Mouse (Mus musculus): ENCODE measurements around the gene Med12l.
A peak's percentile ranks its signal among the peaks of the same experiment; 100 is the strongest.
"Not testable (repeated sequence)": the region's sequence is repeated elsewhere in the genome, so short reads cannot be mapped to it uniquely, and the experiment has no call there.

The Med12l gene

DNA sequence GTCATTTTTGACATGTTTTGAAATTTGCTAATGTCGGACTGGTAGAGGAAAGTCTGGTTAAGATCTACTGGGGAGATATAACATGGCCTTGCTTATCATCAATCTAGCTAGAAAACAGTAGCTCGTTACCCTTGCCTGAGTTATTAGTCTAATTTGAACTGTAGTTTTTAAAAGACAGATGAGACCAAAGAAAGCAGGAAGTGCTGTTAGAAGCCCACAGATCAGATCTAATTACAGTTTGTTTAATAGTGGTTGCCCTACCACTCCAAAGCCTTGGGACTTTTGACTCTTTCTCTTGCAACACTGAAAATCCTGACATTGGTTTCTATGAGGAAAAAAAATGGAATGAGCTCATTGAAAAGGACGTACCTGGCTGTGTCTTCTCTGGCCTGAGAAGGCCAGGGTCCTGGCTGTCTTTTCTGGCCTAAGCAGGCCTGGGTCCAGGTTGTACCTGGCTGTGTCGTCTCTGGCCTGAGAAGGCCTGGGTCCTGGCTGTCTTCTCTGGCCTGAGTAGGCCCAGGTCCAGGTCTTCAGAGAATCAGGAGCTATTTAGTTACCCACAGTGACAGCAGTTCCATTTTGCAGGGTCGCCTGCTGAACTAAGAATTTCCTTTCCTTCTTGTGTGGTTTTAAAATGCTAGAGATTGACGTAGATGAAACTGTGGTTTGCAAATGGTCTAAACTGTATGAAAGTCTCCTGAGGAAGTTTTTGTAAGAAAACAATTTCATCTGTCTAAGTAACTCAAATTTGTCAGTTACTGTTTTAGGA is 95.8 kb downstream of the Med12l start, which contains the start of gene Gpr171:
Gene Gpr171, minus strand, starts transcription at position 604 of the 769 bp plus-strand sequence.
- DNase-seq (ENCODE audit: extremely low spot score) = no peak

DNA sequence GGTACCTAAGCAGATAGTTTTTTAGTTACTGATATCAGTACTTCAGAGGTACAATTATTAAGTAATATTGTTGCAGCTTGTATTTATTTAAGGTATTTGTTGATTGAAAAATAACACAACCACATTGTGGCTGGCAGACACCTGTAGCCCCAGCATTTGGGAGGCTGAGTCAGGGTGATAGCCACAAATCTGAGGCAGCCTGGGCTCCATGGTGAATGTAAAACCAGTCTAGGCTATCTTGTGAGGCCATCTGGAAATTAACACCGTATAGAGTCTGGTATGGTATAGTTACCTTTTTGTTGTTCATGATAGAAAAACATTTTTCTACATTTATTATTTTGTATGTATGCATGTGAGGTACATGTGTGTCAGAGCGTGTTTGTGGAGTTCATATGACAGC is 96.5 kb downstream of the Med12l start:
- no peak for DNase-seq (ENCODE audit: extremely low spot score)

DNA sequence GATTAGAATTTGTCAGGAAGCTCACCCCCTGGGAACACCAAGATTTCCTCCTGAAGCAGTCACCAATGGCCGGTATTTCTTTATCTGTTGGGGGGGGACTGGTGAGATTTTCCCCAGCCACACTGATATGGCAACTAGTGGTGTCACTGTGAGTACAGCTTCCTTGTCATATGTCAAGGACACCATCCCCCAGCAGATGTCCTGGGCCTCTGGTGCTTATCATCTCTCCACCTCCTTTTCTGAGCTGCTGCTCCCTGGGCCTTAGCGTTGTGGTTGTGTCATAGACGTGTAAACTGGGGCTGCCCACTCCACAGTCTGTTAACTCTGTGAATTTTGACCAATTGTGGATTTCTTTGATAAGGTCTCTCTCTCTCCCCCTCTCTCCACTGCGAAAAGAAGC is 98.8 kb downstream of the Med12l start:
- DNase-seq (ENCODE audit: extremely low spot score) = no peak

DNA sequence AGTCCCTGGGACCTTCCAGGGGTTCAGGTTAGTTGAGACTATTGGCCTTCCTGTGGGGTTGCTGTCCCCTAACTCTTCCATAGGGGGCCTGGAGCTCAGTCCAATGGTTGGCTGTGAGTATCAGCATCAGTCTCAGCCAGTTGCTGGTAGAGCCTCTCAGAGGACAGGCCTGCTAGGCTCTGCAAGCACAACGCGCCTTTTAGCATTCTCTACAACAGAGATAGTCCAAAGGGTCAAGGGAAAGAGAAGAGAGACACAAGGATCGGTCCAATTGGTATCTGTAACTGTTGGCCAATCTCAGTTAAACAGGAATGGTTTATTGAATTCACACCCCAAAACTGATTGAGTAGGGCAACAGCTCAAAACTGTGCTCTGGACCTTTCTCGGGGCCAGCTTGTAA is 101.8 kb downstream of the Med12l start:
- no peak for DNase-seq (ENCODE audit: extremely low spot score)

DNA sequence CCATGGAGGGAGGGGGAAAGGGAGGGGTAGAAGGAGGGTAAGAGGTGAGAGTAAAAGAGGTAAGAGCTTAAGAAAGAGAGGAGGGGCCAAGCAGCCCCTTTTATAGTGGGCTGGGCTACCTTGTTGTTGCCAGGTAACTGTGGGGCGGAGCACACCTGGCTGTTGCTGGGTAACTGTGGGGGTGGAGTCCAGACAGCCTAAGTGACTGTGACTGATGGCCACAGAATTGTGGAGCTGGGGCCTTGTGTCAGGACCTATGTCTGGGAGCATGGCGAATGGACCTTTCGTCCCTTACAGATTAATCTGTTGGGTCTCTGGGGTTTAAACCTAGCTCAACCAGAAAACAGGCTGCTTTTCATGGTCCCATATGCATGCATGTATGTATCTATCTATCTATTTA is 104.2 kb downstream of the Med12l start:
- DNase-seq (ENCODE audit: extremely low spot score) = not testable (repeated sequence)

DNA sequence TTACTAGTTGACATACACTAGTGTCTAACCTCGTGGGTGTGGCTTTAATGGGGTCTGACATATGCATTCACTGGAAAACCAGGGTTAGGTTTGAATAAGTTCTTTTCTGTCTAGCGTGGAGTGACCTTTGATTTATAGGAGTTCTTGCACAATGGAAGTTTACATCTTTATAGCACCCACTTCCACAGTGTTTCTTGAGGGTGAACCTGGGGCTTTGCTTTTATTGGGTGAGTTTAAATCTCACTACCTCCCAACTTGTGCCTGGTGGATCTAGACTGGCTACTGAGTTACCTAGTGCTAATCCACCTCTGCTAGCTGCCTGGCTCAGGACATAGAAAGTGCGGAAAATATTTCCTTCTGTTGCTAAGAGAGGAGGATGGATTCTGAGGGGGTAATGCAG is 106.3 kb downstream of the Med12l start:
- DNase-seq (ENCODE audit: extremely low spot score) = no peak

DNA sequence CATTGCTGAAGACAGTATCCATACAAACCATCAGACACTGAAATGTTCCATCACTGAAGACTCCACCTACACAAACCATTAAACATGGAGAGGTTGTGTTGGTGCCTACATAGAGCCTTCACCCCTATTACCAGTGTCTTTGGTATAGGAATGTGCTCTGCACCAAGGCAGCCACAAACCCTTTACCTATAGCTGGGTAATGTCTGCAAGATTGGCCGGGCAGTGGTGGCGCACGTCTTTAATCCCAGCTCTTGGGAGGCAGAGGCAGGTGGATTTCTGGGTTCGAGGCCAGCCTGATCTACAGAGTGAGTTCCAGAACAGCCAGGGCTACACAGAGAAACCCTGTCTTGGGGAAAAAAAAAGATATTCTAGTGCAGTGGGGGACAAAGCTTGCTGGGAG is 107.7 kb downstream of the Med12l start:
- not testable (repeated sequence) for DNase-seq (ENCODE audit: extremely low spot score)

DNA sequence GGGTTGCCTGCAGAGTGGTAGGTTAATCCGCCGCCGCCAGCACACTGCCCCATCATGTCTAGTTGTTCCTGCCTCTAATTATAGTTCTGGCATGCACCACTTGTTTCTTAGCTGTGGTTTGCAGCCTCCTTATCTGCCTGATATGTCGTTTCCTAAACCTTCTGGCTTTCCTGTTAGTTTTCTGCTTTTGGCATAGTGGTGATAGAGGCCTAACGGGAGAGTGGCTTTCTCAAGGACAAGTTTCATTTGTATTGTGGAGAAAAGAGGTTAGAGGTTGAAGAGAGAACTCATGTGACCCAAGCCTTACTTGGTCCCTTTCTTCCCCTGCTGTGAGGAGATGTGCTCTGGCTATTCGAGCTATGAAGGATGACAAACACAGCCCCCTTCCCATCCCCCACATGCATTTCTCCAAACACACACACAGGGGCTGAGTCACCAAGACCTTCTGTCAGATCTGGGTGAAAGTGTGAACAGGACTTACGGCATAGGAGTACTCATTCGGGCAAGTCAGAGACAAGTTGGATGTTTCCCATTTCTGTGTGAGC is 108.4 kb downstream of the Med12l start:
- DNase-seq (ENCODE audit: extremely low spot score) = no peak

DNA sequence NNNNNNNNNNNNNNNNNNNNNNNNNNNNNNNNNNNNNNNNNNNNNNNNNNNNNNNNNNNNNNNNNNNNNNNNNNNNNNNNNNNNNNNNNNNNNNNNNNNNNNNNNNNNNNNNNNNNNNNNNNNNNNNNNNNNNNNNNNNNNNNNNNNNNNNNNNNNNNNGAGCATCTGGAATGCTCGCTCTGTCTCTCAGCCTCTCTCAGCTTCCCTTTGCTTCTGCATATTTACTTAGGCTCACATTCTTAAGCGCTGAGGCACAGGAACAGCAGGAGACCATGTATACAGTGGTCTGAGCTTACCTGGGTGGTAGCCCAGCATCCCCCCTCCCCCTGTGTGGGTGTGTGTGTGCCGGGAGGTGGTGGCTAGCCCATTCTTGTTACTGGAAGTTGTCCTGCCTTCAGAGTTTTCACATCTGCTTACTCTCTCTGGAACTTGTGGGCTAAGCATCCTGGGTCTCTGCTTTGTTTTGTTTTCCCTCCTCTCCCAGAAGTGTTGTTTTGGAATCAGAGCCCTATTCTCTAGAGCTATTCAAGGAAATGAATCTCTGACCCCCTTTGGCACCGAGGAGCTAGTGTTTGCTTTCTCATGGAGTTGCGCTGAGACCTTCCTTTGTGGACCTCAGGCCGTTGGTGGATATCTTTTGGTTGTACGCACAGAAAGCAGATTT is 115.6 kb downstream of the Med12l start:
- peak; percentile 28 for DNase-seq (ENCODE audit: extremely low spot score)

DNA sequence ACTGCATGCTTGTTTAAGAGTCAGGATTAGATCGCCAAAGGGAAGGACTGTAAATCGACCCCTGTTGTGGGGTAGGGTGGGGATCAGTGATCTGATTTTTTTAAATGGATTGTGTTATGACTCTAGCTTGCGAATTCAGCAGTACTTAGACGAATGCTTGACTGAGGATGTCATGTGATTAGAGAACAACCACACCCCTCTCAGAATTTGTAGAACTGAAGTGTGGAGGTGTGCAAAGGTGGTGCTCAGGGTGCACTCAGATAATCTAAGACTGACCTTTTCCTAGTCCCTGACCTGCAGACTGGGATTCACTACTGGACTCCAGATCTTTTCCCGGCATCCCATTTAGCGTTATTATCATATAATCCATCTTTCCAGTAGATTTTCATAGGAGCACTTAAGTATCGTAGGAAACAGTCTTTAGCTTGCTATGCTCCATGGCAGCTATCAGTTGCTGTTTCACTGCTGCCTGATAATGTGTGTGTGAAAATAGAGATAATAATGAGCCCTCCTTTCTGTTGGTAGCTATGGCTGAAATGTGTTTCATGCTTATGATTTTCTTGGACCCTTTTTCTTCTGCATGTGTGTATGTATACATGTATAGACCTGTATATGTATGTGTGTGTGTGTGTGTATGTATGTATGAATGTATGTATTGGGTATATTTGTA is 116.3 kb downstream of the Med12l start:
- DNase-seq (ENCODE audit: extremely low spot score) = no peak

DNA sequence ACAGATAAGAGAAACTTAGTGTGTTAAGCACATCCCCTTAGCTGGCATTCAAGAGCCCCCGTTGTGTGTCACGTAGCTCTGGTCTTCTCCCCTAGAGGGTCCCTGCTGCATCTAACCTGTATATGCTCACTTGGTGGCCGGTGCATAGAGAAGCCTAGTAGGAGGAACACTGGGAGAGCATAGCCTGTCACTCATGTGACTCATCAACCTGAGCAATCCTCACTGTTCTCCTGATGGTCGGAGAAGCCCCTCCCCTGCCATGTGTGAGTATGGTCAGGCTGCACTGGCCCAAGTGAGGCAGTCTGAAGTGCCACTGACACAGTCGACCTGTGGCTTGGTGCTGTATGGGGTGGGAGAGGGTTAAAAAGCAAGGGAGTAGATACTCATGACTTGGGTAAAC is 119.4 kb downstream of the Med12l start:
- DNase-seq (ENCODE audit: extremely low spot score) = no peak

DNA sequence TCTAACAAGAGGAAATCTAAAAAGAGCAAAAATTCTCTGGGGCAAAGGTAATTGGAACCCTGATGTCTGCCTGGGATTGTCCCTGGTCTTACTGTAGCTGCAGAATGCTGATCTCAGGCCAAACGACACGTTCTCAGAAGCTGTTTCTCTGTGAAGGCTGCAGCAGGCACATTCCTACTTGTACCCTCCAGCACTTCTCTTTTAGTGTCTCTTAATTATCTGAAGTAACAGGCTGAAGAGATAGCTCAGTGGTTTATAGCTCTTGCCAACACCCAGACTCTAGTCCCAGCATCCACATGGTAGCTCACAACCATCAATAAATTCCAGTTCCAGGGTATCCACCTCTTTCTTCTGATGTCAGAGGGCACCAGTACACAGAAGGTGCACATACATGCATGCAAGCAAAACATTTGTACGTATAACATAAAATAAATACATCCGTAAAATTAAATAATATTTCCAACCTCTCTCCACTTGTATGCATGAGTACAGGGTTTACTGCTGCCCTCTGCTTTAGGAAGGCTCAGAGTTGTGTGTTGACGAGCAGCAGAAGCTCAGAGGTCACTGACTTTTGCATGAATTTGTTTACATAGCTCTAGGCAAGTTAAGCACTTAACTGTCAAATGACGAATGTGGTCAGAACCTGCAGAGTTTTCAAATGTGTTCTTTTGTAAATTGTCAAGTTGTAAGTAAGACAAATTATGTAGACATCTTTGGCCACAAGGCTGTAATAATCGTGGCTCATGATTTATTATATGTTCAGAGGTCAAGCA is 120.3 kb downstream of the Med12l start:
- DNase-seq (ENCODE audit: extremely low spot score) = no peak

DNA sequence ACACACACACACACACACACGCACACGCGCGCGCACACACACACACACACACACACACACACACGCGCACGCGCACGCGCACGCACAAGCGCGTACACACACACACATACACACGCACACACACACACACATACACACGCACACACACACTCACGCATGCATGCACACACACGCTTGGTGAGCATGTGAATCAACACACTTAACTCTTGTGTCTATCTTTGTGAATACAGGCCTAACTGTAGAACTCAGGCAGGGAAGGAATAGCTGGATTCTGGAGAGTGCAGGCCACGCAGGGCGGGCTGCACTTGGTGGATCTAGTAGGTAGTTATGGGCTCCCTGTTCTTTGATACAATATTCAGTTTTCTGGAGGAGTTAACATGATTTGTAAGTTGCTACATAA is 123.1 kb downstream of the Med12l start:
- no peak for DNase-seq (ENCODE audit: extremely low spot score)

DNA sequence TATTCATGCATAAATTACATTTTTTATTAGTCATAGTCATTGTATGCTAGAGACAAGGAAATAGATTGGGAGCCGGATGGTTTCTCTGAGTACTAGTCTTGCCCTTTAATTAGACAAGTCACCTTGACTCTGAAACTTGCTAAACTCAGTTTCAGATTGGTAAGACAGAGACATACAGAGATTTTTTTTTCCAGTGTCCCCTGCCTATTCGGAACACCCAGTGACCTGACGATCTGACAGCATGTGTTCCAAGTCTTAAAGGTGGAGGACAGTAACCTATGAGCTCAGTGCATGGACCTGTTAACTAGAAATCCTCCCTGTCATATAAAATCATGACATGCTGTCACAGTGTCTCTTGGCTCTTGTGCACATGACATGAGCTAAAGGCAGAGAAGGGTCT is 123.9 kb downstream of the Med12l start:
- DNase-seq (ENCODE audit: extremely low spot score) = no peak

DNA sequence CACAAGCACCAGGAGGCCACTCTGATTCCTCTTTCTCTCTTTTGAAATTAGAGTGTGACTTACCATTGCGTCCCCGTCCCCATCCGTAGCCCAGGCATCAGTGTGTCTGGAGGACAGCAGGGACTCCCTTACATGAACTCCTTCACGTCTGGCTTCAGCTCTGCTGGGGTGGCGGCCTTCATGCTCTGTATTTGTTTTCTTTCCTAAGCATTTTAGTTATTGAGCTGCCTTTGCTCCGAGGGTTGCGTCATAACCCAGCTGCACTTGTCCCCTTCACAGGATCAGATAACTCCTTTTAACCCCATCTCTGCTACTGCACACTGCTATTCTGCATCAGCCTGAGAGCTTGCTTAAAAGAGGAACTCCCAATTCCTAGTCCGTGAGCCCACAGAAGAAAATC is 124.8 kb downstream of the Med12l start:
- DNase-seq (ENCODE audit: extremely low spot score) = no peak

DNA sequence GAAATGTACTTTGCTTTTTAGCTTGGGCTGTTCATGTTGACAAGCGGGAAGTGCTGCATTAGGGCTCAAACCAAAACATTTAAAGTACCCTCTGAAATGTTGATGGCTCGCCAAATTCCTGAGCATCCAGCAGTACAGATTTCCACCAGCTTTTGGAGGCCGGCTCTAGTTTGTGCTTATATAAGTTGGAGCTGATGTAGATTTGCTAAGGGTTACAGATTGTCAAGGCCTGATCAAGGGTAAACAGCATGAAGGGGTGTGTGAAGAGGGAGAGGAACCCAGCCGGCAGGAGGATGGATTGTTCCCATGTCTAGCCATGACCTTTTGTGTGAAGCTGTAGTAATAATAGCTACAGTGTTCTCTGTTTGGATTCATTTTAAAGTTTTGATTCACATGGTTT is 125.5 kb downstream of the Med12l start:
- no peak for DNase-seq (ENCODE audit: extremely low spot score)

DNA sequence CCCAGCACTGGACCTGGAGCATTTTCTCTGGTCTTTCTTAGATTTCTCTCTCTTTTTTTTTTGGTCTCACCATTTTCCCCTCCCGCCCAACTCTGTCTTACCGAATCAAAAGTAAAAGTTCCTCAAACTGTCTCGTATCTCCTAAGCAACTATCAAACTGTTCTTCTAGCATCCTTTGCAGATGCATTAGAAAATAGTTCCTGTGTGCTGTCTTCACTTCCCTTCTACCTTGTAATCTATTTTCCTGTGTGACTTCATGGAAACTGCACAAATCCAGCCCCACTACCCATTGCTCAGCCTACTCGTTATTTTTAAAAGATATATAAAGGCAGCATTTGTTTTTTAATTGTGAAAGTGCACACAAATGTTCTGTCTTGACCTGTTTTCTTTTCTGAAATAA is 126.3 kb downstream of the Med12l start:
- no peak for DNase-seq (ENCODE audit: extremely low spot score)

DNA sequence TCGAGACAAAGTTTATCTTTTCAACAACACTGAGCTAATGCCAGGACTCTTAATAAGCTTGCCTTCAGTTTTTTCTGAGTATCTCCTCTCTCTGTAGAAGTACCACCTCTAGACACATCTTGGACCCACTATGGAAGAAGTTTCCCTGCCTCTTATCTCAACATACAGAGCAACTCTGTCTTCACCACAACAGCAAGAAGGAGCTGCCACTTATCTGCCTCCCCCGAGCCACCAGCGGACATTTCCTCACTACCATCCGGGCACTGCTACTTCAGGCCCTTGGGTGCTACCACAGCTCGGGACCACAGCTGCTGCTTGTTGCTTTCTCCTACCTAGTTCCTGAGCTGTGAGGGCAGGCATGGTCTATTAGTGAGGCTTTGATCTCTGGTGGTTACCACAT is 127.6 kb downstream of the Med12l start:
- DNase-seq (ENCODE audit: extremely low spot score) = no peak

DNA sequence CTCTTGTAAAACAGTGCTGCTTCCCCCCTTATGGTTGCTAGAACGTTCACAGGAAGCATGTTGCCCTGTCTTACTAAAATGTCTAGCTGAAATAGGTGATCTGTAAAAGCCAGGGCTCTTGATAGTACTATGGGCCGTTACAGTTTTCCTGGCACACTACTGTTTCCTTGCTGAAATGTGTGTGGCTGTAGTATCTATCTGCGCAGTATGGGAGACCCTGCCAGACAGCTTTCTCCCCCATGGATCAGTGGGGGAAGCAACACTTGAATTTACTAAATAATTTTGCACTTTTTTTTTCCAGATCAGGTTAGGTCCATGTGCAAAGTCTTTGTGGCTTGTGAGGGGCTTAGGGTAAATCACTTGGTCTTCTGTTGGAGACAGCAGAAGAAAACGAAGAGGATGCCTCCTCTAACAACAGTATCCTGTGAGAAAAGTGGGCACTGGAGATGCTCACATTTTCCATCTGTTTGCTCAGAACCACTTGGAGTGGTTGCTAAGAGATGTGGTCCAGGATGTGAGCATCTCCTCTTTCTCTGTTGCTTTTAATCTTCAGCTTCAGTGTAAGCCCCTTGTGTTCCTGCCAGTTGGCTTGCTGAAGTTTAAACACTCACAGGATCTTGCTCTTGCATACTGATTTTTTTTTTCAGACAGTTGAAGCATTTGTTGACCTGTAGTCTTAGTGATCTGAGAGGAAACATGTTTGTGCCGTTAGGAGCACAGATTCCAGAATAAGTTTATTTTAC is 130.5 kb downstream of the Med12l start:
- DNase-seq (ENCODE audit: extremely low spot score) = no peak

DNA sequence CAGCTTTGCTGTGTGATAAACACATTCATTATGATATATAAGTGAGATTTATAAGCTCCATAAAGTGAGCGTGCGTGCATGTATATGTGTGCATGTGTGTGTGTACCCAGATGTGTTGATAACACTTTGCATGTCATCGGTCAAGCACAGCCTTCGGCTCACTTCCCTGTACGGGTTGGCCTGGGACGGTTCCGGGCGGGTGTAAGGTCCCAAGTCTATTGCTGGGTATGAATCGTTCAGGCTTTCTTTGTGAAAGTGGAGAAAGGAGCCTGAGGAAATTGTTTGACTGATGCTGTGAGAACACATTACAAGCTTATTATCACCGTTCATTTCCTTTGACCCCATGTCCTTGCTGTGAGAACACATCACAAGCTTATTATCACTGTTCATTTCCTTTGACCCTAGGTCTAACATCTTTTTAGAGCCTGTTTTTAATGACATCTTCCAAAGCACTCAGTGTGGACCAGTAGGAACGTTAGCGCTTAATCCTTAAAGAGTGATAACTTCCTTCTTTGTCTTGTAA is 133.4 kb downstream of the Med12l start:
- DNase-seq (ENCODE audit: extremely low spot score) = no peak

DNA sequence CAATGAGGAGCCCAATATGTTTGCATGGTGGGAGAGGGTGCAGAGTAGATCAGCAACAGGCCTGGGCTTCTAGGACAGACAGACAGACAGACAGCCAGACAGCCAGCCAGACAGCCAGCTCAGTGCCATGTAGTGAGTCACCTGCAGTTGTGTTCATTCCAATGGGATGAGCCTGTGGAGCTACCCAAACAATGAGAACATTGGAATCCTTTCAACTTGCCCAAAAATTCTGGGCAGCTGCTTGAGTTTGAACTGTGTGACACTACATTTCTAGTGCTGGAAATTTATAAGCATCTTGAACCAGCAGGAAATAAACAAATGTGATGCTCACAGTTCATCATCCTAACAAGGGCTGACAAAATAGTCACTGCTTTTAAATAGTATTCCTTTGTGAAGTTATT is 134.0 kb downstream of the Med12l start:
- no peak for DNase-seq (ENCODE audit: extremely low spot score)

All from embryo, embryonic 9.5 days (tissue).